Mouse (Mus musculus) brain, embryonic 14.5 days (tissue): ENCODE data around the gene Bco2. TPM values are rescaled to one million over a fixed set of nuclear protein-coding genes. Genes with fewer than 3 reads are reported as not detected.

ENCODE experiments used
- DNase-seq: peaks from one replicate; pipeline ENCODE4 v3.0.0-alpha.2; 2011; ENCODE audit warnings: low read depth
- CTCF ChIP-seq: fragments of 200-500 bp; IDR thresholded peaks from 2 replicates; pipeline ENCODE4 v1.5.1; 2012; ENCODE audit warnings: inconsistent platforms, mild to moderate bottlenecking, moderate library complexity, borderline replicate concordance; ENCODE audit not compliant: insufficient read depth, insufficient read length; ENCODE audit errors: extremely low read depth
- POLR2A ChIP-seq: fragments of 200-500 bp; IDR thresholded peaks from 2 replicates; pipeline ENCODE4 v1.6.1; 2012; ENCODE audit warnings: mild to moderate bottlenecking, inconsistent platforms, borderline replicate concordance; ENCODE audit not compliant: poor library complexity, insufficient read depth, insufficient read length, severe bottlenecking; ENCODE audit errors: extremely low read depth
- polyA plus RNA-seq: library from polyadenylated mRNA; depleted of rRNA; stranded (reverse); fragments of >200 nt; gene quantifications from 2 replicates; pipeline ENCODE4 v1.2.3, GENCODE M21; 2012; rRNA removed

The Bco2 gene
- polyA plus RNA-seq, 1 experiment = 0.26 TPM

DNA sequence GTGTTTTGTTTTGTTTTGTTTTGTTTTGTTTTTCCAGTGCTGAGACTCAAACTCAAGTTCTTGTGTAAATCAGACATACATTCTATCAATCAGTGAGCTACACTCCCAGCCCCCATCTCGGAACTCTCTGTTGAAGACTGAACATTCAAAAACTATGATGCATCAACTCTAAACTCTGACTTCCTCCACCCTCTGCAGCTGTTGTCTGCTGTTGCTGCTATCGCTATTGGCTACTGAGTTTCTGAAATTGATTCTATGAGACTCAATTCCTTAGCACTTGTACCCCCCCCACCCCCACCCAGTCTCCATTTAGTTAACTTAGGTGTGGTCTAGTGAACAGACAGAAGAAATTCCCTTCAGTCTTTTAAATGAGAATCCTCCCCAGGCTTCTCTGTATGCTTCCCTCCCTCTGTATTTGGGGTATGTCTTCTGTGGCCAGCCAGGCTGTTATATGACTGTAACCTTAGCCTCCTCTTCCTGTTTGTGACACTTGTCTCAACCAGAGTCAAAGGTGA is 63.4 kb downstream of the Bco2 start:
- no peak for DNase-seq
- TF ChIP-seq POLR2A (no peak), CTCF (no peak)

DNA sequence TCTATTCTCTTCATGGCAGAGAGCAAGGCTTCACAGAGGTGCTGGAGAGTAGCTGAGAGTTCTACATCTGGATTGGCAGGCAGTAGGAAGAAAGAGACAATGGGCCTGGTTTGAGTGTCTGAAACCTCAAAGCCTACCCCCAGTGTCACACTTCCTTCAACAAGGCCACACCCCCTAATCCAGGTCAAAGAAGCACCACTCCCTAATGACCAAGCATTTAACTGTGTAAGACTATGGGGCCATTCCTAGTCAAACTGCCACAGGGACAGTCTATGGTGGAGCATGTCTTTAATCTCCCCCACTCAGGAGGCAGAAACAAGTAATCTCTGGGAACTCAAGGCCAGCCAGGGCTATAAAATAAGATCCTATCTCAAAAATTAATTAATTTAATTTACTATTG is 64.1 kb downstream of the Bco2 start:
- TF ChIP-seq CTCF (no peak), POLR2A (no peak)
- no peak for DNase-seq

DNA sequence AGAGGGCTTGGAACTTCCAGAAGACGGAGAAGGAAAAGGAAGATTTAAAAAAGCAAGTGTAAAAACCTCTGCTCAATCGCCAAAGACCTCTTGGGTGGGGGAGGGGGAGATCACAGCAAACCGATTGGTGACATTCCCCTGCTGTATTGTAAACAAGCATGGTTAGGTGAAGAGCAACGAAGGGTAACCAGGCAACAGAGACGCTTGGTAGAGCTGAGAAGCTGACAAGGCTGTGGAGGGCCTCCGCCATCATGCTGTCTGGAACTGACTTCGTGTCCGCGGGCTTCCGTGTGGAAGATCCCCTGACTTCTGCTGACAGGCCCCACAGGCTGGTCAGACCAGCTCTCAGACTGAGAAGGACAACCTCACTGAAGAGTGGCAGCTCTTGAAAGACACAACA is 69.5 kb downstream of the Bco2 start:
- TF ChIP-seq POLR2A = no peak
- no peak for TF ChIP-seq CTCF
- peak; percentile 61 for DNase-seq

Other genes with a start within 250 kb of the Bco2 start
- gene Rpl10-ps3, start 210.2 kb downstream of the Bco2 start, polyA plus RNA-seq = 77.6 and 125 TPM in 2 replicates
- gene Plet1, start 60.7 kb downstream of the Bco2 start, polyA plus RNA-seq = 0.38 and 0.51 TPM in 2 replicates
- gene Pts, start 26.5 kb downstream of the Bco2 start, polyA plus RNA-seq = 73.9 and 77.3 TPM in 2 replicates
- 13.0 and 13.2 TPM in 2 replicates for gene Il18, start 354 bp downstream of the Bco2 start, polyA plus RNA-seq
- gene Tex12, start 6.1 kb upstream of the Bco2 start, polyA plus RNA-seq = not detected in 2 replicates
- gene Sdhd, start 48.6 kb upstream of the Bco2 start, polyA plus RNA-seq = 141 and 178 TPM in 2 replicates
- 302 and 372 TPM in 2 replicates for gene Timm8b, start 48.7 kb upstream of the Bco2 start, polyA plus RNA-seq
- gene Pih1d2, start 62.1 kb upstream of the Bco2 start, polyA plus RNA-seq = 4.6 and 5.1 TPM in 2 replicates
- 18.4 and 21.5 TPM in 2 replicates for gene Nkapd1, start 62.3 kb upstream of the Bco2 start, polyA plus RNA-seq
- gene Dlat, start 104.6 kb upstream of the Bco2 start, polyA plus RNA-seq = 25.4 and 32.9 TPM in 2 replicates
- gene Dixdc1, start 184.3 kb upstream of the Bco2 start, polyA plus RNA-seq = 29.9 and 40.6 TPM in 2 replicates
- 1.2 and 1.7 TPM in 2 replicates for gene 2310030G06Rik, start 191.4 kb upstream of the Bco2 start, polyA plus RNA-seq
- 5.7 and 6.1 TPM in 2 replicates for gene Cryab, start 196.1 kb upstream of the Bco2 start, polyA plus RNA-seq
- gene Hspb2, start 197.2 kb upstream of the Bco2 start, polyA plus RNA-seq = 1.3 and 1.8 TPM in 2 replicates
- gene Fdxacb1, start 213.1 kb upstream of the Bco2 start, polyA plus RNA-seq = 8.0 and 8.3 TPM in 2 replicates
- 52.4 and 53.9 TPM in 2 replicates for gene Alg9, start 219.8 kb upstream of the Bco2 start, polyA plus RNA-seq
- 46.5 and 50.1 TPM in 2 replicates for gene 1110032A03Rik, start 220.3 kb upstream of the Bco2 start, polyA plus RNA-seq